Mouse (Mus musculus): ENCODE measurements around the gene Kifc3. TPM values are rescaled to one million over a fixed set of nuclear protein-coding genes. Genes with fewer than 3 reads are reported as not detected.

Gene Kifc3
- total RNA-seq (2023) = 7.6 TPM

DNA sequence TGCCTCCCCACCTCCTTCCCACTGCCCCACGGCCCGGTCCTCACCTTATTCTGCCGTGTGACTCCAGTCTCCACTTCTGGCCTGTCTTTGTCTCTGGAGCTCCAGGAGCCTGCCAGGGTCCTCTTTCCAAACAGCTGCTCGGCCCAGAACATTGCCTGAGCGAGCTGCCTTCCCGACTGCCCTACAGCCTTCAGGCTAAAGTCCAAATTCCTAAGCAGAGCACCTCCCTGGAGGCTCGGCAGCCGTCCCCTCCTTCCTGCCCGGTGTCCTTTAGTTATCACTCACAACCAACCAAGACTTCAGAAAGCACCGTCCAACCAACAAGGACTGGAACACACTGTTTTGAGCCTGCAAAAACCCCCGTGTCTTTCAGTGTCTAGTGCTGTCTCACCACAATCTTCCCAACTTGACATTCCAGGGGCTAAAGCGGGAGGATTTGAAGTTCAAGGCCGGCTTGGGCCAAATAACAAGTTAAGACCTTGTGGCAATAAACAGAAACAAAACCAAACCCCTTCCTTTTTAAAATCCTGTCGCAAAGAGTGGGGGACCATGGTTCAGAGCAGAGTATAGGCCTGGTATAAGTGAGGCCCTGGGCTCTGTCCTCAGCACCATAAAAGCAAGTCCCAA is at the start of gene Kifc3:
Kifc3 (minus strand) TSS at position 164 of the 627 bp plus-strand sequence.

GRCm38 (mm10) chr8:95080381-95081341 is 122.0 kb downstream of the Kifc3 start, which contains the start of gene Katnb1:
Gene Katnb1 (plus strand): TSS chr8:95081186.

DNA sequence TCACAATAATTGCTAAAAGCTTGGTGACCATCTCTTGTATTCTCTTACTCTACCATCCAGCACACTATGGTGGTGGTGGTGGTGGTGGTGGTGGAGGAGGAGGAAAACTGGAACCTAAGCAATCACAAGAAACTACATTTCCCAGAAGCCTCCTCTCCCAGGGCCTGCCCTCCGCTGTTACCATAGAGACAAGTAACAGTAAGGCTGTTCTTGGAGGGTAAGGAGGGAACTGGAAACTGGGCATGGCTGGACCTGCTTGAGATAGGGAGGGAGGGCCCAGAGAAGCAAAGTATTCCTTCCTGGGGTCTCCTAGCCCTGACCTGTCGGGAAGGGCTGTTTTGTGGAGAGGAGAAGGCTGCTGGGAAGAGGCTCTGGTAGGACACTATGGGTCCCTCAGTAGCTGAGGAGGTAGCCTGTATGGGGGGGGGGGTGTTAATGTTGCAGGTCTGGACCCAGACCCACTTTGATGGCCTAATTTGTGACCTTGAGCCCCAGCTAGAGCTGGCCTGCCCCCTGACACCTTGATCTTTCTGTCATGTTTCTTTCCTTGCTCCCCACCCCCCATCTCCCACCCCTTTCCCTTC is 147.6 kb downstream of the Kifc3 start, which contains the start of gene Drc7:
Drc7 (plus strand) TSS at position 177 of the 584 bp plus-strand sequence.

Other genes with a start within 250 kb of the Kifc3 start
- gene Adgrg1, start 228.1 kb downstream of the Kifc3 start, total RNA-seq (2023) = 4.4 TPM
- 5.5 TPM for gene Adgrg3, start 185.1 kb downstream of the Kifc3 start, total RNA-seq (2023)
- not detected for gene Drc7, start 147.7 kb downstream of the Kifc3 start, total RNA-seq (2023)
- 10.6 TPM for gene Katnb1, start 121.6 kb downstream of the Kifc3 start, total RNA-seq (2023)
- gene Cngb1, start 103.8 kb upstream of the Kifc3 start, total RNA-seq (2023) = not detected
- gene Tepp, start 107.8 kb upstream of the Kifc3 start, total RNA-seq (2023) = not detected
- gene Zfp319, start 129.1 kb upstream of the Kifc3 start, total RNA-seq (2023) = 20.0 TPM
- gene Usb1, start 129.5 kb upstream of the Kifc3 start, total RNA-seq (2023) = 41.3 TPM
- gene Mmp15, start 149.5 kb upstream of the Kifc3 start, total RNA-seq (2023) = 5.6 TPM
- 70.3 TPM for gene Cfap20, start 232.1 kb upstream of the Kifc3 start, total RNA-seq (2023)